Mouse (Mus musculus) neural tube, embryonic 11.5 days (tissue): ENCODE data around the gene Hist1h2bj. TPM values are rescaled to one million over a fixed set of nuclear protein-coding genes. Genes with fewer than 3 reads are reported as not detected.
"Not testable (repeated sequence)": the region's sequence is repeated elsewhere in the genome, so short reads cannot be mapped to it uniquely, and the experiment has no call there.

Source experiments
- ATAC-seq: fragments of 200-750 bp; cut with Nextera tagmentation; 2 replicates; pipeline ENCODE4 v1.8.0; 2017; ENCODE audit warnings: moderate number of reproducible peaks, mild to moderate bottlenecking, moderate TSS enrichment, moderate library complexity; ENCODE audit not compliant: insufficient read depth, low FRiP score, low TSS enrichment
- DNase-seq: peaks from one replicate; pipeline ENCODE4 v3.0.0-alpha.2; 2015; ENCODE audit warnings: low spot score
- H3K27ac ChIP-seq: fragments of 300-500 bp; sonication (generic); 2 replicates; pipeline ENCODE4 v1.5.1; 2014; ENCODE audit warnings: low read depth, mild to moderate bottlenecking, low read length
- H3K27me3 ChIP-seq: fragments of 300-500 bp; sonication (generic); 2 replicates; pipeline ENCODE4 v1.6.1; 2014; ENCODE audit warnings: mild to moderate bottlenecking, low read length, mixed read lengths; ENCODE audit not compliant: control insufficient read depth, insufficient read depth
- H3K36me3 ChIP-seq: fragments of 300-500 bp; sonication (generic); 2 replicates; pipeline ENCODE4 v1.6.1; 2014; ENCODE audit warnings: mild to moderate bottlenecking, low read length, moderate library complexity, mixed read lengths; ENCODE audit not compliant: control insufficient read depth, insufficient read depth
- H3K4me1 ChIP-seq: fragments of 300-500 bp; sonication (generic); 2 replicates; pipeline ENCODE4 v1.6.1; 2014; ENCODE audit warnings: low read length, mixed read lengths; ENCODE audit not compliant: control insufficient read depth, insufficient read depth
- H3K4me2 ChIP-seq: fragments of 300-500 bp; sonication (generic); 2 replicates; pipeline ENCODE4 v1.6.1; 2014; ENCODE audit warnings: low read depth, mild to moderate bottlenecking, moderate library complexity
- H3K4me3 ChIP-seq: fragments of 300-500 bp; sonication (generic); 2 replicates; pipeline ENCODE4 v1.5.1; 2014; ENCODE audit warnings: low read depth, low read length
- H3K9ac ChIP-seq: fragments of 300-500 bp; sonication (generic); 2 replicates; pipeline ENCODE4 v1.6.1; 2014; ENCODE audit warnings: mild to moderate bottlenecking, low read length
- H3K9me3 ChIP-seq: fragments of 300-500 bp; sonication (generic); 2 replicates; pipeline ENCODE4 v1.6.1; 2016; ENCODE audit warnings: low read length; ENCODE audit not compliant: control insufficient read depth
- WGBS: fragments of 180-500 bp; shearing (Covaris S2); extraction: QIAGEN DNeasy Blood & Tissue Kit; methylation state at CpG from one replicate; pipeline ENCODE4 v1.1.7; 2014; 5-methylcytosine and 5-hydroxymethylcytosine counted together
- polyA plus RNA-seq: library from polyadenylated mRNA; unstranded; fragments of >200 nt; fragmentation: Nextera tagmentation; extraction: Ambion mirVana; gene quantifications from 2 replicates; pipeline ENCODE4 v1.2.1, GENCODE M21; 2014

Hist1h2bj gene
- polyA plus RNA-seq, 1 experiment from 2014 or later: 12.4 TPM

GRCm38 (mm10) chr13:22049737-22050440 is 6.9 kb downstream of the Hist1h2bj start:
- Histone ChIP-seq H3K9ac (no peak overlapping the region), H3K9me3 (no peaks in the 10 kb centered on the region)

DNA sequence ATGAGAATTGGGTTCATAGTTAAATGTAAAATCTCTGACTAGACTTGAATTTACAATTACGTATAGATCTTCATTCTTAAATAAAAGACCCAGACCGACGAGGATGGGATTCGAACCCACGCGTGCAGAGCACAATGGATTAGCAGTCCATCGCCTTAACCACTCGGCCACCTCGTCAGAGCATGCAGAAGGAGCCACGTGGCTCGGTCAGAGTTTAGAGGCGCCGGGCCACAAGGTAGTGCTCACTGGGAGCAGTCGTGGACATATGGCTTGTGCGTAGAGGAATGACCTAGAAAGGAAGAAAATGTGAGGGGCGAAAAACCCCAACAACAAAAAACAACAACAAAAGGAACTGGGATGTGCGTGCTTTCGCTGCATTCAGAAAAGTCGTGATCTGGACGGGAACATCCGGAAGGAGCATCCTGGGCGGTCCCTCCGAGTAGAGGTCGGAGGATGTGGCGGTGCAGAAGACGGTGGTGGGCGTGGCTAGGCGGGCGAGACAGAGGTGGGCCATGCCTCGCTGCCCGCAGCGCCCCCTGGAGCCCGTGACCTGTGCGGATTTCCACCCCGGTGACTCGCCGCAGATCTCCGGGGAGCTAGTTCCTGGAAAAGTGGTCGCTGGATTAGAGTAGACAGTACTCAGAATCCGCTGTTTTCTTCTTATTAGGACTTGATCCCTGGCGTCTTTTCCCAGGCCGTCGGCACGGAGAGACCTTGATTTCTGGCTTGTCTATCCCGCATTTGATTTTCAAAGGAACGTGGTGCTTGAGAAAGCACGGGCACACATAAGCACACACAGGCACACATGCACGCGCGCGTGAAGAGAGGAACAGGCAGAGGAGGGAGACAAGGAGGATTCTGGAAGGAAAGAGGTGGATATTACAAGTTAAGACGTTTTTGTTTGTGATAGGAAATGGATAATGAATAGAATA is 7.8 kb downstream of the Hist1h2bj start:
- under 1% methylated on average over 52 of the region's 52 CpGs for WGBS
- Histone ChIP-seq H3K27ac (peak overlapping the region; percentile 68), H3K27me3 (no peaks in the 10 kb centered on the region), H3K36me3 (no peaks in the 10 kb centered on the region), H3K4me3 (peak overlapping the region; percentile 40), H3K4me1 (no peaks in the 10 kb centered on the region), H3K4me2 (peak overlapping the region; percentile 51), H3K9ac (peak overlapping the region; percentile 50), H3K9me3 (no peaks in the 10 kb centered on the region)
- peak; percentile 94 for DNase-seq
- peak; percentile 95 for ATAC-seq

More at GRCm38 (mm10) chr13:22049737-22050440, 6.9 kb downstream of the Hist1h2bj start:
- Histone ChIP-seq H3K4me1 (no peaks in the 10 kb centered on the region), H3K4me3 (peak overlapping the region; percentile 40), H3K4me2 (peak overlapping the region; percentile 31), H3K27ac (peak overlapping the region; percentile 39), H3K36me3 (no peaks in the 10 kb centered on the region), H3K27me3 (no peaks in the 10 kb centered on the region)
- under 1% methylated on average over 14 of the region's 14 CpGs for WGBS
- peak; percentile 42; the same call in 1 of the 2 replicates for ATAC-seq
- DNase-seq: peak; percentile 85

DNA sequence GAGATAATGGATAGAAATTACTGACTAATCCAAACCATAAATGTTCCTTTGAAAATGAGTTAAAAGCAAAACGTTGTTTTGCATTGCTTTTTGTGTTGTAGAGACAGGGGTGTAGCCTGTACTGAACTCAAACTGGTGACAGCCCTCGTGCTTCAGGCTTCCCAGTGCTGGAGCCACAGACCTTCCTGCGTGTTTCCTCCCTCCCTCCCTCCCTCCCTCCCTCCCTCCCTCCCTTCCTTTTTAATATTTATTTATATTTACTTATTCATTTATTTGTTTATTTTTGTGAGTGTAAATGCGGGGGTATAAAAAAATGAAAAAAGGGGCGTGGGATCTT is 8.5 kb downstream of the Hist1h2bj start:
- peak overlapping the region; percentile 40 for H3K4me3 ChIP-seq
- no peaks in the 10 kb centered on the region for H3K9me3 ChIP-seq
- H3K27ac ChIP-seq: peak overlapping the region; percentile 68
- no peaks in the 10 kb centered on the region for H3K27me3 ChIP-seq
- ATAC-seq (peak; percentile 30; the same call in 1 of the 2 replicates), DNase-seq (no peak)
- 17% methylated on average over 5 of the region's 5 CpGs for WGBS
- peak overlapping the region; percentile 51 for H3K4me2 ChIP-seq
- no peaks in the 10 kb centered on the region for H3K36me3 ChIP-seq
- H3K4me1 ChIP-seq: no peaks in the 10 kb centered on the region
- peak overlapping the region; percentile 50 for H3K9ac ChIP-seq

DNA sequence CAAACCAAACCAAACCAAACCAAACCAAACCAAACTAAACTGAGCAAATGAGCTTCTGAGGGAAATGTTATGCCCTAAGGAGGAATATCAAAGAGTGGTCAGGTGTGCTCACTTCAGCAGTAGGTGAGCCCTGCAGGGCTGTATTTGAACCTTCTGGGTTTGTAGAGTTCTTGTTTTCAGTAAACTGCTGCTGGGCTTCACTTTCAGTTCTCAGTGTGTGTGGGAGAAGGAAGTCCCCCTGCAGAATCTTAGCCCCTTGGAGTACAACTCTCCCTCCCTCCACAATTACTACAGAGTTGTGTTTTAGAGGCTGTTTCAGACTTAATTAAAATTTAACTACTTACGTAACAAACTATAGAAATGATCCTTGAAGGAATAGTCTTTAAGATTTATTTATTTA is 10.7 kb downstream of the Hist1h2bj start:
- H3K27me3 ChIP-seq: no peaks in the 10 kb centered on the region
- H3K27ac ChIP-seq: no peak overlapping the region
- H3K4me3 ChIP-seq: no peak overlapping the region
- ATAC-seq (no peak), DNase-seq (no peak)
- no peak overlapping the region for H3K9ac ChIP-seq
- no peaks in the 10 kb centered on the region for H3K36me3 ChIP-seq
- H3K4me1 ChIP-seq: no peaks in the 10 kb centered on the region
- no peaks in the 10 kb centered on the region for H3K9me3 ChIP-seq
- no peak overlapping the region for H3K4me2 ChIP-seq
- WGBS: 98% methylated on average over 1 of the region's 1 CpGs

DNA sequence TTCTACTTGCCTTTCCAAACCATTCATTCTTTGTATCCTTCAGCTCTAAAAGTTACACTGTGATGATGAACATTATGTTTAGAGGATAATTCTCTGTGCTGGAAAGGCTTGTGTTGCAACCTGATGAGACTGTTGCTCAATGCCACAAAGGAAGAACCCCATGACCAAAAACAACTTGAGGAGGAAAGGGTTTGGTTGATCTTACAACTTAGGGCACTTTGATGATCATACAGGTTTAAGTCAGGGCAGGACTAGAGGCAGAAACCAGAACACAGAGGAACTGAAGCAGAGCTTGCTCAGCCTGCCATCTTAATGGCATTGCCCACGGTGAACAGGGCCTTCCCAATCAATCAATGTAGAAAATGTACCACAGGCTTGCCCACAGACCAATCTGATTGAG is 18.4 kb downstream of the Hist1h2bj start:
- DNase-seq (no peak), ATAC-seq (no peak)
- WGBS: 78% methylated on average over 1 of the region's 1 CpGs
- no peaks in the 10 kb centered on the region for H3K4me1 ChIP-seq
- no peaks in the 10 kb centered on the region for H3K27me3 ChIP-seq
- no peak overlapping the region for H3K4me3 ChIP-seq
- H3K9me3 ChIP-seq: 0 out of 2 replicates have a peak, but pooled peaks cover 1% of the 10 kb centered on the region
- H3K4me2 ChIP-seq: no peak overlapping the region
- H3K9ac ChIP-seq: no peak overlapping the region
- no peaks in the 10 kb centered on the region for H3K36me3 ChIP-seq
- H3K27ac ChIP-seq: no peak overlapping the region

GRCm38 (mm10) chr13:22063468-22063867 is 20.5 kb downstream of the Hist1h2bj start:
- ATAC-seq: no peak
- Histone ChIP-seq H3K4me1 (no peaks in the 10 kb centered on the region), H3K27ac (no peak overlapping the region), H3K4me2 (no peak overlapping the region), H3K27me3 (no peaks in the 10 kb centered on the region), H3K4me3 (no peak overlapping the region), H3K36me3 (no peaks in the 10 kb centered on the region), H3K9ac (no peak overlapping the region), H3K9me3 (0 out of 2 replicates have a peak, but pooled peaks cover 3% of the 10 kb centered on the region)
- 71% methylated on average over 1 of the region's 1 CpGs for WGBS
- no peak for DNase-seq

- not testable (repeated sequence) for H3K4me3 ChIP-seq, H3K9me3 ChIP-seq, H3K9ac ChIP-seq, DNase-seq, ATAC-seq, H3K36me3 ChIP-seq, H3K27ac ChIP-seq, H3K27me3 ChIP-seq, H3K4me2 ChIP-seq, H3K4me1 ChIP-seq
- WGBS: 81% methylated on average over 1 of the region's 1 CpGs
Observed at GRCm38 (mm10) chr13:22084140-22084539, 41.1 kb downstream of the Hist1h2bj start, which contains the start of gene Vmn1r188. Vmn1r188 (plus strand) TSS chr13:22084440.
